In genomic region chr4:54648254-54648653, GRCm38 (mm10) we compare ENCODE assay signal across 20 mouse cellular contexts.
A peak's percentile ranks its signal among the peaks of the same experiment; 100 is the strongest.
DNase-seq lines count a peak whose midpoint lies in the region; ATAC-seq and TF ChIP-seq lines count a peak whose summit lies in the region.
"Had no signal": no experiment of that assay in that cellular context is flagged by ENCODE, and none has a peak within 500 bp of the region (broad histone marks: within the 10 kb centered on the region; RNA-seq: fewer than 3 reads in every experiment).

No protein-coding gene starts in this region.

- H3K36me3 ChIP-seq in midbrain, embryonic 14.5 days (ENCODE audit: control insufficient read depth, insufficient read depth, low read length) = no peaks in the 10 kb centered on the region
- H3K36me3 ChIP-seq in midbrain, postnatal 0 days (ENCODE audit: insufficient read depth, low read length) = no peaks in the 10 kb centered on the region
- no peaks in the 10 kb centered on the region for H3K36me3 ChIP-seq in stomach, embryonic 16.5 days (ENCODE audit: control insufficient read depth, insufficient read depth, low read length)
- H3K36me3 ChIP-seq: embryonic facial prominence, embryonic 12.5 days; heart, embryonic 13.5 days; hindbrain, embryonic 13.5 days; intestine, embryonic 15.5 days; limb, embryonic 12.5 days; stomach, embryonic 15.5 days had no signal

- no peak overlapping the region for H3K27ac ChIP-seq in midbrain, embryonic 14.5 days (replicated peaks; ENCODE audit: low read depth, low read length)
- no peak overlapping the region for H3K27ac ChIP-seq in midbrain, postnatal 0 days (ENCODE audit: low read depth, low read length)
- no peak overlapping the region for H3K27ac ChIP-seq in stomach, embryonic 16.5 days (ENCODE audit: low read length)
- H3K27ac ChIP-seq: embryonic facial prominence, embryonic 12.5 days; heart, embryonic 13.5 days; hindbrain, embryonic 13.5 days; intestine, embryonic 15.5 days; layer of hippocampus, adult 2 months; left cerebral cortex, adult 2 months; limb, embryonic 12.5 days; liver, embryonic 14.5 days; stomach, embryonic 15.5 days had no signal

- no peak for TF ChIP-seq CTCF in midbrain, postnatal 0 days (IDR thresholded peaks at IDR 0.05)

- no peak overlapping the region for H3K4me2 ChIP-seq in midbrain, embryonic 14.5 days (ENCODE audit: low read length)
- H3K4me2 ChIP-seq in midbrain, postnatal 0 days (ENCODE audit: low read depth, low read length, poor library complexity, severe bottlenecking) = no peak overlapping the region
- no peak overlapping the region for H3K4me2 ChIP-seq in stomach, embryonic 16.5 days (ENCODE audit: low read depth, low read length)
- H3K4me2 ChIP-seq: embryonic facial prominence, embryonic 12.5 days; heart, embryonic 13.5 days; hindbrain, embryonic 13.5 days; intestine, embryonic 15.5 days; limb, embryonic 12.5 days; stomach, embryonic 15.5 days had no signal

- peaks cover 23% of the 10 kb centered on the region for H3K4me1 ChIP-seq in midbrain, embryonic 14.5 days (ENCODE audit: control insufficient read depth, insufficient read depth, low read length)
- peaks cover 11% of the 10 kb centered on the region for H3K4me1 ChIP-seq in midbrain, postnatal 0 days (ENCODE audit: insufficient read depth, low read length)
- H3K4me1 ChIP-seq in stomach, embryonic 16.5 days (ENCODE audit: control insufficient read depth, insufficient read depth, low read length) = no peaks in the 10 kb centered on the region
- H3K4me1 ChIP-seq: intestine, embryonic 15.5 days; stomach, embryonic 15.5 days had no signal

- H3K9ac ChIP-seq in midbrain, embryonic 14.5 days (replicated peaks; ENCODE audit: low read length) = no peak overlapping the region
- no peak overlapping the region for H3K9ac ChIP-seq in midbrain, postnatal 0 days (replicated peaks; ENCODE audit: low read length, poor library complexity, severe bottlenecking)
- H3K9ac ChIP-seq in stomach, embryonic 16.5 days (ENCODE audit: low read length) = no peak overlapping the region
- H3K9ac ChIP-seq: embryonic facial prominence, embryonic 12.5 days; heart, embryonic 13.5 days; hindbrain, embryonic 13.5 days; intestine, embryonic 15.5 days; limb, embryonic 12.5 days; liver, embryonic 14.5 days; stomach, embryonic 15.5 days had no signal

- WGBS in midbrain, embryonic 14.5 days = 83% methylated on average over 4 of the region's 4 CpGs
- 75% methylated on average over 4 of the region's 4 CpGs for WGBS in midbrain, postnatal 0 days
- 67% methylated on average over 4 of the region's 4 CpGs for WGBS in stomach, embryonic 16.5 days

- H3K9me3 ChIP-seq in midbrain, embryonic 14.5 days (ENCODE audit: control insufficient read depth, low read length) = no peaks in the 10 kb centered on the region
- H3K9me3 ChIP-seq in midbrain, postnatal 0 days (ENCODE audit: low read length) = no peaks in the 10 kb centered on the region
- H3K9me3 ChIP-seq in stomach, embryonic 16.5 days (replicated peaks; ENCODE audit: control insufficient read depth, low read length) = no peaks in the 10 kb centered on the region
- H3K9me3 ChIP-seq: embryonic facial prominence, embryonic 12.5 days; heart, embryonic 13.5 days; hindbrain, embryonic 13.5 days; intestine, embryonic 15.5 days; limb, embryonic 12.5 days; stomach, embryonic 15.5 days had no signal

- DNase-seq in adrenal gland, postnatal 10 days = peak; percentile 43
- no peak for DNase-seq in adrenal gland, postnatal 4 days (ENCODE audit: low spot score in 2 of 2)
- DNase-seq in heart, postnatal 4 days = peak; percentile 24
- DNase-seq in heart, adult 18-20 months = no peak
- peak; percentile 32 for DNase-seq in midbrain, embryonic 14.5 days
- DNase-seq in midbrain, postnatal 0 days (ENCODE audit: low spot score) = no peak
- DNase-seq in yolk sac, embryonic 10.5 days (ENCODE audit: low spot score) = no peak
- DNase-seq: cerebellum, postnatal 36 days; retina, postnatal 1 day; thymus, postnatal 14 days had no signal

- no peak overlapping the region for H3K4me3 ChIP-seq in midbrain, embryonic 14.5 days (replicated peaks; ENCODE audit: low read depth, low read length)
- no peak overlapping the region for H3K4me3 ChIP-seq in midbrain, postnatal 0 days (ENCODE audit: low read depth, low read length)
- no peak overlapping the region for H3K4me3 ChIP-seq in stomach, embryonic 16.5 days (replicated peaks; ENCODE audit: low read length)
- H3K4me3 ChIP-seq: embryonic facial prominence, embryonic 12.5 days; heart, embryonic 13.5 days; hindbrain, embryonic 13.5 days; intestine, embryonic 15.5 days; layer of hippocampus, adult 2 months; left cerebral cortex, adult 2 months; limb, embryonic 12.5 days; stomach, embryonic 15.5 days had no signal

- H3K27me3 ChIP-seq in midbrain, embryonic 14.5 days (ENCODE audit: control insufficient read depth, insufficient read depth, low read length) = no peaks in the 10 kb centered on the region
- H3K27me3 ChIP-seq in midbrain, postnatal 0 days (ENCODE audit: insufficient read depth, low read length) = no peaks in the 10 kb centered on the region
- no peaks in the 10 kb centered on the region for H3K27me3 ChIP-seq in stomach, embryonic 16.5 days (ENCODE audit: control insufficient read depth, insufficient read depth, low read length)
- H3K27me3 ChIP-seq: embryonic facial prominence, embryonic 12.5 days; heart, embryonic 13.5 days; hindbrain, embryonic 13.5 days; intestine, embryonic 15.5 days; limb, embryonic 12.5 days; stomach, embryonic 15.5 days had no signal

- ATAC-seq in midbrain, embryonic 14.5 days (ENCODE audit: low FRiP score, low TSS enrichment) = no peak
- no peak for ATAC-seq in midbrain, postnatal 0 days (ENCODE audit: low FRiP score)
- ATAC-seq in stomach, embryonic 16.5 days (ENCODE audit: insufficient read depth, low FRiP score) = peak; percentile 44; the same call in 1 of the 2 replicates
- ATAC-seq: intestine, embryonic 15.5 days had no signal

Comparison
In these comparisons a context has a peak if more than half of its experiments do, and no peak if none do; other contexts are left out.
1. DNase-seq: peak in adrenal gland, postnatal 10 days (single experiment), heart, postnatal 4 days (single experiment) and midbrain, embryonic 14.5 days (single experiment); none in adrenal gland, postnatal 4 days (0 of 2), heart, adult 18-20 months (0 of 2), midbrain, postnatal 0 days (single experiment) and yolk sac, embryonic 10.5 days (single experiment).